ENCODE assay signal across 21 mouse cellular contexts in genomic region chr9:14106371-14106770, GRCm38 (mm10).
DNase-seq lines count a peak whose midpoint lies in the region; ATAC-seq and TF ChIP-seq lines count a peak whose summit lies in the region.
"Had no signal": no experiment of that assay in that cellular context is flagged by ENCODE, and none has a peak within 500 bp of the region (broad histone marks: within the 10 kb centered on the region; RNA-seq: fewer than 3 reads in every experiment).

No protein-coding gene starts in this region.

- no peak for TF ChIP-seq CTCF in intestine, postnatal 0 days (IDR thresholded peaks at IDR 0.05; ENCODE audit: low read depth)

- no peaks in the 10 kb centered on the region for H3K27me3 ChIP-seq in intestine, embryonic 15.5 days (replicated peaks)
- no peaks in the 10 kb centered on the region for H3K27me3 ChIP-seq in intestine, postnatal 0 days (replicated peaks; ENCODE audit: control insufficient read depth, insufficient read depth, low read length)
- no peaks in the 10 kb centered on the region for H3K27me3 ChIP-seq in limb, embryonic 12.5 days
- H3K27me3 ChIP-seq in limb, embryonic 10.5 days (ENCODE audit: low read depth, poor library complexity, severe bottlenecking) = no peaks in the 10 kb centered on the region
- H3K27me3 ChIP-seq in midbrain, embryonic 15.5 days (replicated peaks) = no peaks in the 10 kb centered on the region
- H3K27me3 ChIP-seq in midbrain, embryonic 10.5 days (ENCODE audit: low read depth, poor library complexity, severe bottlenecking) = no peaks in the 10 kb centered on the region
- H3K27me3 ChIP-seq: CH12.LX; embryonic facial prominence, embryonic 12.5 days; heart, embryonic 13.5 days; hindbrain, embryonic 12.5 days; Patski had no signal

- no peak overlapping the region for H3K4me2 ChIP-seq in intestine, embryonic 15.5 days (replicated peaks)
- H3K4me2 ChIP-seq in intestine, postnatal 0 days (replicated peaks; ENCODE audit: low read depth) = no peak overlapping the region
- no peak overlapping the region for H3K4me2 ChIP-seq in limb, embryonic 12.5 days
- H3K4me2 ChIP-seq in midbrain, embryonic 15.5 days = no peak overlapping the region
- H3K4me2 ChIP-seq: embryonic facial prominence, embryonic 12.5 days; heart, embryonic 13.5 days; hindbrain, embryonic 12.5 days had no signal

- H3K27ac ChIP-seq in intestine, embryonic 15.5 days = no peak overlapping the region
- no peak overlapping the region for H3K27ac ChIP-seq in intestine, postnatal 0 days (ENCODE audit: low read depth, low read length)
- H3K27ac ChIP-seq in limb, embryonic 12.5 days = no peak overlapping the region
- no peak overlapping the region for H3K27ac ChIP-seq in limb, embryonic 10.5 days
- H3K27ac ChIP-seq in midbrain, embryonic 15.5 days = no peak overlapping the region
- no peak overlapping the region; the same call in none of the 2 replicates for H3K27ac ChIP-seq in midbrain, embryonic 10.5 days (replicated peaks)
- H3K27ac ChIP-seq: embryonic facial prominence, embryonic 12.5 days; heart, embryonic 13.5 days; hindbrain, embryonic 12.5 days had no signal

- WGBS in intestine, embryonic 15.5 days = 92% methylated on average over 1 of the region's 1 CpGs
- 79% methylated on average over 1 of the region's 1 CpGs for WGBS in intestine, postnatal 0 days
- 80% methylated on average over 1 of the region's 1 CpGs for WGBS in limb, embryonic 12.5 days
- 83% methylated on average over 1 of the region's 1 CpGs for WGBS in limb, embryonic 10.5 days
- WGBS in midbrain, embryonic 15.5 days = 100% methylated on average over 1 of the region's 1 CpGs
- WGBS in midbrain, embryonic 10.5 days = 100% methylated on average over 1 of the region's 1 CpGs

- peaks cover 3% of the 10 kb centered on the region; the same call in 1 of the 2 replicates for H3K4me1 ChIP-seq in intestine, embryonic 15.5 days (replicated peaks)
- no peaks in the 10 kb centered on the region; the same call in 1 of the 2 replicates for H3K4me1 ChIP-seq in intestine, postnatal 0 days (replicated peaks; ENCODE audit: control insufficient read depth, insufficient read depth, low read length)
- no peaks in the 10 kb centered on the region for H3K4me1 ChIP-seq in limb, embryonic 12.5 days (replicated peaks)
- H3K4me1 ChIP-seq in limb, embryonic 10.5 days = no peaks in the 10 kb centered on the region
- H3K4me1 ChIP-seq in midbrain, embryonic 15.5 days = no peaks in the 10 kb centered on the region
- peaks cover 3% of the 10 kb centered on the region for H3K4me1 ChIP-seq in midbrain, embryonic 10.5 days
- H3K4me1 ChIP-seq: embryonic facial prominence, embryonic 12.5 days had no signal

- 0 out of 2 replicates have a peak, but pooled peaks have one; percentile 14 for ATAC-seq in intestine, embryonic 15.5 days
- ATAC-seq in intestine, postnatal 0 days = no peak
- ATAC-seq in limb, embryonic 12.5 days (ENCODE audit: insufficient number of reproducible peaks, insufficient read depth, low FRiP score, low TSS enrichment, low read depth) = 0 out of 2 replicates have a peak, but pooled peaks have one; percentile 39
- ATAC-seq in midbrain, embryonic 15.5 days (replicated peaks) = peak; percentile 42; the same call in 1 of the 2 replicates
- peak; percentile 25; the same call in 1 of the 2 replicates for ATAC-seq in monocyte, adult 5-6 weeks (replicated peaks; ENCODE audit: insufficient number of reproducible peaks, low FRiP score, low TSS enrichment, poor library complexity, severe bottlenecking)
- ATAC-seq: activated CD4-positive, CD25-positive, alpha-beta regulatory T cell, adult 4 months; forebrain, embryonic 14.5 days; Patski had no signal

- no peak overlapping the region for H3K9ac ChIP-seq in intestine, embryonic 15.5 days
- no peak overlapping the region for H3K9ac ChIP-seq in intestine, postnatal 0 days (ENCODE audit: low read depth, low read length)
- no peak overlapping the region for H3K9ac ChIP-seq in limb, embryonic 12.5 days (replicated peaks)
- H3K9ac ChIP-seq in midbrain, embryonic 15.5 days = no peak overlapping the region
- H3K9ac ChIP-seq: embryonic facial prominence, embryonic 12.5 days; heart, embryonic 13.5 days; hindbrain, embryonic 12.5 days had no signal

- H3K4me3 ChIP-seq in intestine, embryonic 15.5 days (replicated peaks) = no peak overlapping the region
- no peak overlapping the region for H3K4me3 ChIP-seq in intestine, postnatal 0 days (ENCODE audit: low read depth, low read length)
- H3K4me3 ChIP-seq in limb, embryonic 12.5 days (replicated peaks) = no peak overlapping the region
- H3K4me3 ChIP-seq in limb, embryonic 10.5 days = no peak overlapping the region
- no peak overlapping the region for H3K4me3 ChIP-seq in midbrain, embryonic 15.5 days
- H3K4me3 ChIP-seq in midbrain, embryonic 10.5 days = no peak overlapping the region
- H3K4me3 ChIP-seq: embryonic facial prominence, embryonic 12.5 days; heart, embryonic 13.5 days; hindbrain, embryonic 12.5 days had no signal

- no peaks in the 10 kb centered on the region for H3K9me3 ChIP-seq in intestine, embryonic 15.5 days
- no peaks in the 10 kb centered on the region for H3K9me3 ChIP-seq in intestine, postnatal 0 days (ENCODE audit: control insufficient read depth)
- no peaks in the 10 kb centered on the region for H3K9me3 ChIP-seq in limb, embryonic 12.5 days
- H3K9me3 ChIP-seq in limb, embryonic 10.5 days (replicated peaks) = no peaks in the 10 kb centered on the region
- no peaks in the 10 kb centered on the region for H3K9me3 ChIP-seq in midbrain, embryonic 15.5 days
- H3K9me3 ChIP-seq in midbrain, embryonic 10.5 days (replicated peaks) = no peaks in the 10 kb centered on the region
- H3K9me3 ChIP-seq: embryonic facial prominence, embryonic 12.5 days; heart, embryonic 13.5 days; hindbrain, embryonic 12.5 days had no signal

- DNase-seq in limb, embryonic 10.5 days (ENCODE audit: low spot score) = no peak
- no peak for DNase-seq in midbrain, embryonic 10.5 days (ENCODE audit: low spot score)
- DNase-seq: adrenal gland, postnatal 14 days; cerebellum, adult 11-12 months; cerebellum, adult 9-10 months; cerebellum, postnatal 25 days; gastrocnemius, postnatal 36 days; heart, adult 11 months; heart, postnatal 4 days had no signal

- no peaks in the 10 kb centered on the region for H3K36me3 ChIP-seq in intestine, embryonic 15.5 days
- no peaks in the 10 kb centered on the region for H3K36me3 ChIP-seq in intestine, postnatal 0 days (ENCODE audit: control insufficient read depth, insufficient read depth)
- H3K36me3 ChIP-seq in limb, embryonic 12.5 days = no peaks in the 10 kb centered on the region
- H3K36me3 ChIP-seq in limb, embryonic 10.5 days = no peaks in the 10 kb centered on the region
- H3K36me3 ChIP-seq in midbrain, embryonic 15.5 days (replicated peaks) = no peaks in the 10 kb centered on the region
- H3K36me3 ChIP-seq in midbrain, embryonic 10.5 days = no peaks in the 10 kb centered on the region
- H3K36me3 ChIP-seq: embryonic facial prominence, embryonic 12.5 days; heart, embryonic 13.5 days; hindbrain, embryonic 12.5 days had no signal
